Mouse (Mus musculus) small intestine, adult 2 months (tissue): Measurements from ENCODE around the gene Atp2b4. TPM values are rescaled to one million over a fixed set of nuclear protein-coding genes. Genes with fewer than 3 reads are reported as not detected.

ENCODE experiments used
- H3K27ac ChIP-seq: fragments of 200-500 bp; 2 replicates; pipeline ENCODE4 v1.5.1; 2012; ENCODE audit warnings: low read depth, low read length, control low read depth, inconsistent platforms; ENCODE audit not compliant: insufficient read depth
- H3K27me3 ChIP-seq: fragments of 200-500 bp; 2 replicates; pipeline ENCODE4 v1.6.1; 2012; ENCODE audit warnings: mild to moderate bottlenecking, moderate library complexity, low read length, inconsistent platforms; ENCODE audit not compliant: control insufficient read depth, insufficient read depth
- H3K36me3 ChIP-seq: fragments of 200-500 bp; 2 replicates; pipeline ENCODE4 v1.6.1; 2012; ENCODE audit warnings: mild to moderate bottlenecking, low read length, control low read depth, inconsistent platforms; ENCODE audit not compliant: control insufficient read depth, insufficient read depth
- H3K4me1 ChIP-seq: fragments of 200-500 bp; 2 replicates; pipeline ENCODE4 v1.6.1; 2012; ENCODE audit warnings: low read length, inconsistent platforms, mixed read lengths; ENCODE audit not compliant: control insufficient read depth, insufficient read depth, insufficient read length
- H3K4me3 ChIP-seq: fragments of 200-500 bp; 2 replicates; pipeline ENCODE4 v1.5.1; 2012; ENCODE audit warnings: low read depth, mild to moderate bottlenecking, control low read depth, inconsistent platforms, low read length, moderate library complexity
- CTCF ChIP-seq: fragments of 200-500 bp; IDR thresholded peaks from 2 replicates; pipeline ENCODE4 v1.5.1; 2012; ENCODE audit warnings: low read depth, mild to moderate bottlenecking, control low read depth, inconsistent platforms, low read length, moderate library complexity, mixed read lengths; ENCODE audit not compliant: insufficient replicate concordance, insufficient read length; ENCODE audit errors: extremely low read depth
- POLR2A ChIP-seq: fragments of 200-500 bp; IDR thresholded peaks from 2 replicates; pipeline ENCODE4 v1.6.1; 2012; ENCODE audit warnings: low read depth, mild to moderate bottlenecking, control low read depth, inconsistent platforms, low read length, moderate library complexity
- WGBS: fragments of 180-500 bp; shearing (Covaris S2); methylation state at CpG from one replicate; pipeline ENCODE4 v1.1.7; 2018; 5-methylcytosine and 5-hydroxymethylcytosine counted together
- polyA plus RNA-seq: library from polyadenylated mRNA; depleted of rRNA; stranded (reverse); fragments of >200 nt; gene quantifications from 2 replicates; pipeline ENCODE4 v1.2.3, GENCODE M21; 2012

Atp2b4 gene
- polyA plus RNA-seq, 1 experiment, result 5.0 TPM

GRCm38 (mm10) chr1:133834309-133834708, 33.5 kb upstream of the Atp2b4 start:
- Histone ChIP-seq H3K36me3 (no peaks in the 10 kb centered on the region), H3K4me3 (no peak overlapping the region), H3K27ac (no peak overlapping the region), H3K4me1 (no peaks in the 10 kb centered on the region), H3K27me3 (no peaks in the 10 kb centered on the region)
- 62% methylated on average over 6 of the region's 6 CpGs for WGBS
- no peak for TF ChIP-seq POLR2A
- TF ChIP-seq CTCF, result no peak

- TF ChIP-seq POLR2A, result no peak
- WGBS, result 69% methylated on average over 5 of the region's 5 CpGs
- no peaks in the 10 kb centered on the region for H3K36me3 ChIP-seq
Measured at GRCm38 (mm10) chr1:133832781-133833180, 31.9 kb upstream of the Atp2b4 start.

GRCm38 (mm10) chr1:133826193-133826592, 25.4 kb upstream of the Atp2b4 start:
- no peak for TF ChIP-seq POLR2A
- no peak for TF ChIP-seq CTCF
- Histone ChIP-seq H3K4me3 (no peak overlapping the region), H3K27me3 (no peaks in the 10 kb centered on the region), H3K27ac (no peak overlapping the region), H3K4me1 (no peaks in the 10 kb centered on the region), H3K36me3 (no peaks in the 10 kb centered on the region)
- 83% methylated on average over 7 of the region's 7 CpGs for WGBS

More at GRCm38 (mm10) chr1:133832781-133833180, 31.9 kb upstream of the Atp2b4 start:
- Histone ChIP-seq H3K27ac (no peak overlapping the region), H3K27me3 (no peaks in the 10 kb centered on the region), H3K4me3 (no peak overlapping the region), H3K4me1 (no peaks in the 10 kb centered on the region)

- WGBS, result 31% methylated on average over 8 of the region's 8 CpGs
- Histone ChIP-seq H3K27me3 (no peaks in the 10 kb centered on the region), H3K4me3 (no peak overlapping the region), H3K36me3 (no peaks in the 10 kb centered on the region), H3K27ac (no peak overlapping the region), H3K4me1 (no peaks in the 10 kb centered on the region)
- TF ChIP-seq POLR2A (no peak), CTCF (no peak)
Measured at GRCm38 (mm10) chr1:133825543-133825942, 24.7 kb upstream of the Atp2b4 start.

- H3K27ac ChIP-seq, result no peak overlapping the region
- no peaks in the 10 kb centered on the region for H3K27me3 ChIP-seq
- H3K4me3 ChIP-seq, result no peak overlapping the region
- 95% methylated on average over 2 of the region's 2 CpGs for WGBS
- no peak for TF ChIP-seq CTCF
- TF ChIP-seq POLR2A, result no peak
- no peaks in the 10 kb centered on the region for H3K4me1 ChIP-seq
- no peaks in the 10 kb centered on the region for H3K36me3 ChIP-seq
Measured at GRCm38 (mm10) chr1:133825140-133825539, 24.3 kb upstream of the Atp2b4 start.

GRCm38 (mm10) chr1:133821144-133821543, 20.3 kb upstream of the Atp2b4 start:
- Histone ChIP-seq H3K27me3 (no peaks in the 10 kb centered on the region), H3K27ac (no peak overlapping the region), H3K36me3 (no peaks in the 10 kb centered on the region), H3K4me3 (no peak overlapping the region), H3K4me1 (no peaks in the 10 kb centered on the region)
- WGBS, result 57% methylated on average over 5 of the region's 5 CpGs
- TF ChIP-seq CTCF, result no peak
- TF ChIP-seq POLR2A, result no peak

GRCm38 (mm10) chr1:133820100-133820499, 19.3 kb upstream of the Atp2b4 start:
- no peak overlapping the region for H3K4me3 ChIP-seq
- WGBS, result 54% methylated on average over 2 of the region's 2 CpGs
- no peak overlapping the region for H3K27ac ChIP-seq
- H3K27me3 ChIP-seq, result no peaks in the 10 kb centered on the region
- no peaks in the 10 kb centered on the region for H3K36me3 ChIP-seq
- H3K4me1 ChIP-seq, result peaks cover 3% of the 10 kb centered on the region; the same call in 1 of the 2 replicates
- TF ChIP-seq POLR2A (no peak), CTCF (no peak)

GRCm38 (mm10) chr1:133818531-133818930, 17.7 kb upstream of the Atp2b4 start:
- Histone ChIP-seq H3K27me3 (no peaks in the 10 kb centered on the region), H3K4me3 (no peak overlapping the region), H3K36me3 (no peaks in the 10 kb centered on the region), H3K4me1 (peaks cover 3% of the 10 kb centered on the region; the same call in 1 of the 2 replicates), H3K27ac (no peak overlapping the region)
- TF ChIP-seq POLR2A, result no peak
- WGBS, result 74% methylated on average over 2 of the region's 2 CpGs
